Mouse (Mus musculus) midbrain, embryonic 11.5 days (tissue): ENCODE data around the gene Frem1. TPM values are rescaled to one million over a fixed set of nuclear protein-coding genes. Genes with fewer than 3 reads are reported as not detected.

Experiments used
- ATAC-seq: fragments of 200-750 bp; cut with Nextera tagmentation; 2 replicates; pipeline ENCODE4 v1.8.0; 2017; ENCODE audit warnings: moderate TSS enrichment, moderate library complexity; ENCODE audit not compliant: low FRiP score
- DNase-seq: peaks from one replicate; pipeline ENCODE4 v3.0.0; 2015; ENCODE audit warnings: low spot score; ENCODE audit errors: missing footprints
- H3K27ac ChIP-seq: fragments of 300-500 bp; sonication (generic); 2 replicates; pipeline ENCODE4 v1.5.1; 2014; ENCODE audit warnings: low read depth, low read length
- H3K27me3 ChIP-seq: fragments of 300-500 bp; sonication (generic); 2 replicates; pipeline ENCODE4 v1.6.1; 2014; ENCODE audit warnings: mild to moderate bottlenecking, low read length, moderate library complexity, mixed read lengths; ENCODE audit not compliant: control insufficient read depth, insufficient read depth
- H3K36me3 ChIP-seq: fragments of 300-500 bp; sonication (generic); 2 replicates; pipeline ENCODE4 v1.6.1; 2014; ENCODE audit warnings: mild to moderate bottlenecking, low read length, moderate library complexity, mixed read lengths; ENCODE audit not compliant: control insufficient read depth, insufficient read depth
- H3K4me1 ChIP-seq: fragments of 300-500 bp; sonication (generic); 2 replicates; pipeline ENCODE4 v1.6.1; 2014; ENCODE audit warnings: low read length; ENCODE audit not compliant: control insufficient read depth, insufficient read depth
- H3K4me2 ChIP-seq: fragments of 300-500 bp; sonication (generic); 2 replicates; pipeline ENCODE4 v1.6.1; 2014; ENCODE audit warnings: mild to moderate bottlenecking, moderate library complexity
- H3K4me3 ChIP-seq: fragments of 300-500 bp; sonication (generic); 2 replicates; pipeline ENCODE4 v1.5.1; 2014; ENCODE audit warnings: low read depth, low read length
- H3K9ac ChIP-seq: fragments of 300-500 bp; sonication (generic); 2 replicates; pipeline ENCODE4 v1.6.1; 2014; ENCODE audit warnings: low read length
- H3K9me3 ChIP-seq: fragments of 300-500 bp; sonication (generic); 2 replicates; pipeline ENCODE4 v1.6.1; 2016; ENCODE audit warnings: low read length; ENCODE audit not compliant: control insufficient read depth
- WGBS: fragments of 180-500 bp; shearing (Covaris S2); extraction: QIAGEN DNeasy Blood & Tissue Kit; methylation state at CpG from one replicate; pipeline ENCODE4 v1.1.7; 2014; 5-methylcytosine and 5-hydroxymethylcytosine counted together
- polyA plus RNA-seq: library from polyadenylated mRNA; unstranded; fragments of >200 nt; fragmentation: Nextera tagmentation; extraction: Ambion mirVana; gene quantifications from 2 replicates; pipeline ENCODE4 v1.2.1, GENCODE M21; 2014

The Frem1 gene
- polyA plus RNA-seq, 1 experiment from 2014 or later, result 8.2 TPM

DNA sequence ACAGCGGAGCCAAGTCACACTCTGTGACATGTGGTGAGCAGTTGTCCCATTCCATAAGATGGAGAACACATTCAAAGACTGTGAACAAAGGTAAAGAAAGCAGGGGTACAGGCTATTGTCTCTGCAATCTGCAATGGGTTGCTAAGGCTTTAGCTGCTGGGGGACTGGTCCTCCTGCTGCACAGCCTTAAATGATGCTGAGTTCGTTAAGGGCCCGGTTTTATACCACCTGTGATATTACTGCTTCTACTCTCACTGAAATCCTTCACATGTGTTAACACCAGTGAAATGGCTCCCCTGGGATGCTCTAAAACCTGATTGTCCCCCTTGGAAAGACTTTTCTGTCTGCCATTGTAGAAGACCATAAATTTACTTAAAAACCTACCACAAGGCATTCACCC lies 6.1 kb downstream of the Frem1 start:
- no peak overlapping the region for H3K4me3 ChIP-seq
- 78% methylated on average over 3 of the region's 3 CpGs for WGBS
- H3K4me2 ChIP-seq, result no peak overlapping the region
- H3K27ac ChIP-seq, result no peak overlapping the region
- H3K27me3 ChIP-seq, result no peaks in the 10 kb centered on the region
- H3K4me1 ChIP-seq, result peaks cover 12% of the 10 kb centered on the region; the same call in 1 of the 2 replicates
- DNase-seq (peak; percentile 79), ATAC-seq (no peak)
- no peaks in the 10 kb centered on the region for H3K36me3 ChIP-seq
- H3K9ac ChIP-seq, result no peak overlapping the region
- H3K9me3 ChIP-seq, result no peaks in the 10 kb centered on the region

DNA sequence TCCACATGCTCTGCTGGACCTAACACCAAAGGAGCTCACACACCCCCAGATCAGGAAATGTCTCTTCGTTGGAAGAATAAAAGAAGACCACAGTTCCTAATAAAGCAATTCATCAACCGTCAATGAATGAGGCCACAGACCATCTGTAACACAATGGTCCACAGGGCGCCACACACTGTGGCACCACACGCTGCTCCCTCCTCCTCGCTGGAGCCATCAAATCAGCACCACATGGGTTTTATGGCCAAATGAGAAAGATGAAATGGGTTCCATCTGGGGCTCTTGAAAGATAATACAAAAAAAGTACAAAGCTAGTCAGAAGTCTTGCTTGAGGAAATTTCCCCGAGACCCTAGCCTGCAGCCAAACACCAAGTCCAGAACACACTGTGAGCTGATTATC lies 6.9 kb downstream of the Frem1 start:
- no peak overlapping the region for H3K4me3 ChIP-seq
- 57% methylated on average over 6 of the region's 6 CpGs for WGBS
- ATAC-seq (no peak; the same call in 1 of the 2 replicates), DNase-seq (peak; percentile 69)
- H3K4me2 ChIP-seq, result no peak overlapping the region
- H3K4me1 ChIP-seq, result peaks cover 10% of the 10 kb centered on the region; the same call in 1 of the 2 replicates
- no peak overlapping the region for H3K27ac ChIP-seq
- H3K27me3 ChIP-seq, result no peaks in the 10 kb centered on the region
- H3K36me3 ChIP-seq, result no peaks in the 10 kb centered on the region
- H3K9ac ChIP-seq, result no peak overlapping the region
- H3K9me3 ChIP-seq, result no peaks in the 10 kb centered on the region

DNA sequence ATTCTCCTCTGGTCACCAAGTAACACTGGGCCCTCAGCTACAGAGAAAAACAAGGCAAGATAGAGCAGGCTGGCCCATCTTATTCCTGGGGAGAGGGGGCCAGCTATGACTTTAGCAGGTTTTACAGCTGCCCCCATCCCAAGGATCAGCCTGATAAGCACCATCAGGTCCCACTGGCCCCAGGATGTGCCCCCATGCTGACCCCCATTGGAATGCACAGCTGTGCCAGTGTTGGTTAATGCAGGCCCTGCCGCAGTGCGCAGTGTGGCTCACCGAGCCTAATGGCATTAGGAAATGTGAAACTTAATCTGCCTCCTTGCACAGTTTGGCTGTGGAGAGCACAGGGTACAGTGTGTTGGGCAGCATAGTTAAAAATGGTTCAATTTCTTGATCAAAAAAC lies 11.4 kb downstream of the Frem1 start:
- Histone ChIP-seq H3K36me3 (no peaks in the 10 kb centered on the region), H3K4me1 (peaks cover under 1% of the 10 kb centered on the region; the same call in 1 of the 2 replicates), H3K27me3 (no peaks in the 10 kb centered on the region), H3K4me2 (no peak overlapping the region), H3K9ac (no peak overlapping the region), H3K9me3 (no peaks in the 10 kb centered on the region), H3K4me3 (no peak overlapping the region), H3K27ac (no peak overlapping the region)
- WGBS, result 62% methylated on average over 3 of the region's 3 CpGs
- DNase-seq (peak; percentile 75), ATAC-seq (peak; percentile 44; the same call in 1 of the 2 replicates)

DNA sequence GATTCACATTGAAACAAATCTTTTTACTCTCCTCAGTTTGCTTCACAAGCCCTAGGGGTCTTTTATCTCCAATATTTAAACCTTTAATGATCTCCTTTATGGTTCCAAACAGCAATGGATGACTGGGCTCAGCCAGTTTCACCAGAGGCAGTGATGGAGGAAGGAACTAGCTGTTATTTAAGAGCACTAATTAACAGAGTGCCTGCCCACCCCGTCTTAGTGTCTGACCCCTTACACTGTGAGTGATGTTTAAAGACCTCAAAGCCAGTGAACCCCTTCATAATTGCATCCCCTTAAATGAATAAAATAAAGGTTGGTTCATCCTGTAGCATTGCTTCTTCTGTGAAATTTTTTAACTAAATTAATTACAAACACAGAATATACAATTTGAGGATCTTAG lies 19.4 kb downstream of the Frem1 start:
- H3K27ac ChIP-seq, result no peak overlapping the region
- DNase-seq (no peak), ATAC-seq (no peak)
- no peak overlapping the region for H3K4me2 ChIP-seq
- no peak overlapping the region for H3K4me3 ChIP-seq
- H3K36me3 ChIP-seq, result no peaks in the 10 kb centered on the region
- peaks cover 2% of the 10 kb centered on the region; the same call in 1 of the 2 replicates for H3K4me1 ChIP-seq
- no peak overlapping the region for H3K9ac ChIP-seq
- H3K27me3 ChIP-seq, result no peaks in the 10 kb centered on the region
- 17% methylated on average over 1 of the region's 1 CpGs for WGBS
- H3K9me3 ChIP-seq, result no peaks in the 10 kb centered on the region

DNA sequence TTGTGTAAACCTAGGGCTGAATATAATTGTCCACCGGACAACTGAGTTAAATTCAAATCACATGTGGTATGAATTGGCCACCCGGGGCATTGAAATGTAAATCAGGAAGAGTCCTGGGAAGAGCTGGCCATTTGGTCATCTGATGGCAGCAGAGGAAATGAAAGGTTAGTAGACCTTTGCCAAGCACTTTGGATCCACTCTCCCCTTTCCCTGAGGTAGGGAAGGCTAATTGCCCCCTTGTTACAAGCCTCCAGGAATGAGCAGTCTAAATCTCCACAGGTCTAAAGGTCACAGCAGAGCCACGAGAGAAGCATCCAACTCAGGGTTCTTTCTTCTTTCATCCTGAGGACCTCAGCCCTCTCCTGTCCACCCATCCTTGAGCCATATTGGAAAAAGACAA lies 20.5 kb downstream of the Frem1 start:
- ATAC-seq, result no peak
- DNase-seq, result no peak
- Histone ChIP-seq H3K9ac (no peak overlapping the region), H3K27me3 (no peaks in the 10 kb centered on the region), H3K27ac (no peak overlapping the region), H3K9me3 (no peaks in the 10 kb centered on the region), H3K36me3 (no peaks in the 10 kb centered on the region), H3K4me3 (no peak overlapping the region), H3K4me1 (peaks cover 2% of the 10 kb centered on the region; the same call in 1 of the 2 replicates), H3K4me2 (no peak overlapping the region)
- WGBS, result 48% methylated on average over 3 of the region's 3 CpGs

DNA sequence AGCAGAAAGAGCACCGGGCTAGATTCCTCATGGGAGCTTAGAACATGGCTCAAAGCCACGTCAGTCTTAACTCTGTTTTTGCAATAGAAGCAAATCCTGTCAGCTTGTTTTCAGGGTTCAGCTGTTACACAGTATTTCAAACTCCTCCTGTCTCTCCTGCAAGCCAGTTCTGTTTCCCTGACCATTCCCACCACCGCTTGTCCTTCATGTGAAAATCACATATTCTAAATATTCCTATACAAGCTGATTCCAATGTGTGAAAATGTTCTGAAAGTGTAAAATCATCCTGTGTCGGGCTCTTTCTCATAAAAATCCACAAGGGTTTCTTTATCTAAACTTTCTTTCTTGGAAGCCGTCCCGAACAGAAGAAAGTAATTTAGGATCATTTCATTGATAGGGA lies 22.0 kb downstream of the Frem1 start:
- ATAC-seq (no peak), DNase-seq (no peak)
- peaks cover 2% of the 10 kb centered on the region; the same call in 1 of the 2 replicates for H3K4me1 ChIP-seq
- no peak overlapping the region for H3K4me2 ChIP-seq
- H3K9ac ChIP-seq, result no peak overlapping the region
- H3K27me3 ChIP-seq, result no peaks in the 10 kb centered on the region
- H3K4me3 ChIP-seq, result no peak overlapping the region
- 91% methylated on average over 6 of the region's 6 CpGs for WGBS
- H3K9me3 ChIP-seq, result no peaks in the 10 kb centered on the region
- H3K27ac ChIP-seq, result no peak overlapping the region
- no peaks in the 10 kb centered on the region for H3K36me3 ChIP-seq

DNA sequence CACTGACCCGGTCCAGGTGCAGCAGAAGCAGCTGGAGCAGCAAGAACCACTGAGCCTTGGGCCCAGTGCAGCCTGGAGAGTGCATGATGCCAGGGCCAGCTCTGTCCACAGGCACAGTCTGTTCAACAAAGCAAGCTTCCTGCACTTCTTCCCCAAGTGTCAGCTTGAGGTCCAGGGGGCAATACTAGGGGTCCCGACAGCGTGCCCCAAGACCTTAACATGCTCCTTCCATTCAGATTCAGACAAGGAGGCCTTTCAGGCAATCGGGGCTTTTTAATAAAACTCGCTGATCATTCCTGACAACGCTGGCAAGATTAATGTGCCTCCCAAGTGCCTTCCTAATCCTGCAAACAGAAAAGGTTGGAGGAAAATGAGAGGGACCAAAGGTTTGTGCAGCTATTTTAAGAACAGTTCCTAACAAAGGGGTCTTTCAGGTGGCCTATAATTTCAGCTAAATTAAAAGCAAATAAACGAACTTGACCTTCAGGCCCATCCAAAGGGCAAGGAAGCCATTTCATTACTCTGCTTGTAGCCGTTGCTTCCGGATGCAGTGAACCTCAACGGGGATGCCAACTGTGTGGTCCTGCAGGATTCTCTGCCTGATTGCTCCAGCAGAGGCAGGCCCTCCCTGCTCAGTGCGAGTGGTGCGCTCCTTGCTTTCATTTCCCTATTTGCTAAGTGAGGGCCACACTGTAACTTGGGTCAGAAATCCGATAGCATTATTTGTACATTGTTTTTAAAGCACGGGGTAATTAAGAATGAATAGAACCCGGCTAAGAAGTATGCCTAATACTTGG lies 31.2 kb downstream of the Frem1 start:
- 43% methylated on average over 15 of the region's 15 CpGs for WGBS
- Histone ChIP-seq H3K4me1 (peaks cover 8% of the 10 kb centered on the region), H3K4me3 (no peak overlapping the region), H3K27me3 (no peaks in the 10 kb centered on the region), H3K4me2 (no peak overlapping the region), H3K27ac (peak overlapping the region; percentile 31), H3K9me3 (no peaks in the 10 kb centered on the region), H3K36me3 (no peaks in the 10 kb centered on the region), H3K9ac (no peak overlapping the region)
- peak; percentile 81; the same call in 1 of the 2 replicates for ATAC-seq
- no peak for DNase-seq

DNA sequence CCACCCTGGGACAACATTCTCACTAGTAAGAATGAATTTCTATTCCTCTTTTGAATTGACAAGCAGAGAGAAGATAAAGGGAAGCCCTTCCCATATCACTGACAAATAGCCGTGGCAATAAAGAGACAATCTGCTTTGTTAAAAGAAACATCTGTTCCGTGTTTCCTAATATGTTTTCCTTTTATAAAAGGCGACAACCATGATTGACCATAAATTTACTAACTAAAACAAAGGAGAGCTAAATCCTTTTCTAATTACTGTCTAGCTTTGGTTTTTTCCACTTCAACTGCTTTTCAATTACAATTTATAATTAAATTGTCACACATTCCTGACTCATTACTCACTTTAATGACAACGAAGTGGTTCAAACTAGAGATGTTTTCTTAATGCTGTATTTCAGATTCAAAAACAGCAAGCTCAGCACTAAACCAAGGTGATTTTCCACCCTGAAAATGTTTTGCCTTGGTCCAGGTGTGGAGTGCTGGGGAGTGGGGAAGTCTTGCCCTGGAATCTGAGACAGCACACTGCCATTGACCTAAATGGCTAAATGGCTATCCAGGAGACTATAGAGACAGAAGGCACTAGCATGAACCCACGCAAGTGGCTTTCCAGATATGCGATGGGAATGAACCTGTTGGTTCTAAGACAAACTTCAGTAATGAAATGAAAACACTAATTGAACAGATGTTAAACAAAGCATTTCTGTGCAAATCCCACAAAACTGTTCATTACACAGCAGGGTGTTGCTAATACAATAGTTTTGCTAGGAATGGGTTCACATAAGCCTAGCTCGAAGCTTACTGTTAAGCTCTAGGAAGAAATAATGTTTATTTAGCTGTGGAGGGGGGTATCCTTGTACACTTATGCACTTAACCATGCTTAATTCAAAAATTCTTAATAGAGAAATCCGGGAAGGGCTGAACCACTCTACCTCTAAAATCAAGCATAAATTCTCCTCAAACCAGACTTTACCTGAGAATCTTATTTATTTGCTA lies 33.7 kb downstream of the Frem1 start:
- Histone ChIP-seq H3K4me2 (no peak overlapping the region), H3K4me1 (peaks cover 8% of the 10 kb centered on the region), H3K4me3 (no peak overlapping the region), H3K9me3 (no peaks in the 10 kb centered on the region), H3K27me3 (no peaks in the 10 kb centered on the region), H3K36me3 (no peaks in the 10 kb centered on the region), H3K9ac (no peak overlapping the region), H3K27ac (no peak overlapping the region)
- no peak for DNase-seq
- no peak for ATAC-seq
- WGBS, result 58% methylated on average over 8 of the region's 8 CpGs

DNA sequence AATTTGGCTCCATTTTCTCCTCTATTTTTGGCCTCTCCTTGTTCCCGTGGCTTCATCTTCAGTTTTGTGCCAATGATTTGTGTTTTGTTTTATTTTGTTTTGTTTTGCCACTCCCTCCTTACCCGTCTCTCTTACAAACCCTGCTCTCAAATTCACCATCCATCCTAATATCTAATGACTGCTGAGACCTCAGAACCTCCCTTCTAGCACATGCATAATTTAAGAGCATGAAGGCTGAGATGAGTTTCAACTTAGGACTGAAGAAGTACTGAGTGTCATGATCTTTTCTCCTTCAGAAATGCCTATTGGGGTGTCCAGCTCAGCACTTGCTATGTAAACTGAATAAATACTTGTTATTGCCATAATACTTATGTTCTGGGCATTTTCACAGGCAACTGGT lies 37.6 kb downstream of the Frem1 start:
- Histone ChIP-seq H3K4me3 (no peak overlapping the region), H3K9ac (no peak overlapping the region), H3K27me3 (no peaks in the 10 kb centered on the region), H3K4me2 (no peak overlapping the region), H3K27ac (no peak overlapping the region), H3K36me3 (no peaks in the 10 kb centered on the region), H3K4me1 (no peaks in the 10 kb centered on the region), H3K9me3 (no peaks in the 10 kb centered on the region)
- WGBS, result 85% methylated on average over 2 of the region's 2 CpGs
- no peak for ATAC-seq
- DNase-seq, result no peak
